Mouse (Mus musculus): ENCODE results near the gene Nr2e1. TPM values are rescaled to one million over a fixed set of nuclear protein-coding genes. Genes with fewer than 3 reads are reported as not detected.

The Nr2e1 gene
- polyA plus RNA-seq, 1 experiment from 2014 or later, result not detected

GRCm38 (mm10) chr10:42601556-42601955 is 18.1 kb upstream of the Nr2e1 start:
- H3K36me3 ChIP-seq, result no peaks in the 10 kb centered on the region
- H3K27me3 ChIP-seq (ENCODE audit: low read depth, poor library complexity, severe bottlenecking), result peaks cover 42% of the 10 kb centered on the region
- H3K27ac ChIP-seq, result no peak overlapping the region
- peaks cover 3% of the 10 kb centered on the region; the same call in 1 of the 2 replicates for H3K9me3 ChIP-seq (replicated peaks)
- DNase-seq (ENCODE audit: low spot score), result no peak
- WGBS, result 23% methylated on average over 10 of the region's 10 CpGs
- H3K4me3 ChIP-seq, result no peak overlapping the region
- no peaks in the 10 kb centered on the region for H3K4me1 ChIP-seq

- no peak for DNase-seq (ENCODE audit: low spot score)
- Histone ChIP-seq H3K36me3 (no peaks in the 10 kb centered on the region), H3K4me1 (no peaks in the 10 kb centered on the region), H3K4me3 (no peak overlapping the region), H3K27ac (no peak overlapping the region), H3K9me3 (replicated peaks) (no peaks in the 10 kb centered on the region), H3K27me3 (ENCODE audit: low read depth, poor library complexity, severe bottlenecking) (peaks cover 71% of the 10 kb centered on the region)
- 80% methylated on average over 8 of the region's 8 CpGs for WGBS
Measured at GRCm38 (mm10) chr10:42598615-42599014, 15.2 kb upstream of the Nr2e1 start.

- DNase-seq (ENCODE audit: low spot score), result no peak
Measured at GRCm38 (mm10) chr10:42593201-42593600, 9.8 kb upstream of the Nr2e1 start.

GRCm38 (mm10) chr10:42591993-42592686 is 8.7 kb upstream of the Nr2e1 start:
- H3K27me3 ChIP-seq (ENCODE audit: low read depth, poor library complexity, severe bottlenecking), result peaks cover 100% of the 10 kb centered on the region
- H3K27ac ChIP-seq, result no peak overlapping the region
- no peaks in the 10 kb centered on the region for H3K36me3 ChIP-seq
- WGBS, result under 1% methylated on average over 25 of the region's 25 CpGs
- H3K4me3 ChIP-seq, result peak overlapping the region; percentile 33
- DNase-seq (ENCODE audit: low spot score), result no peak
- peaks cover 14% of the 10 kb centered on the region for H3K4me1 ChIP-seq
- H3K9me3 ChIP-seq (replicated peaks), result no peaks in the 10 kb centered on the region

More at GRCm38 (mm10) chr10:42593201-42593600, 9.8 kb upstream of the Nr2e1 start:
- Histone ChIP-seq H3K36me3 (no peaks in the 10 kb centered on the region), H3K27ac (no peak overlapping the region), H3K4me1 (peaks cover 14% of the 10 kb centered on the region), H3K27me3 (ENCODE audit: low read depth, poor library complexity, severe bottlenecking) (peaks cover 97% of the 10 kb centered on the region), H3K9me3 (replicated peaks) (no peaks in the 10 kb centered on the region), H3K4me3 (no peak overlapping the region)
- WGBS, result 3% methylated on average over 7 of the region's 7 CpGs

- Histone ChIP-seq H3K27ac (no peak overlapping the region), H3K27me3 (ENCODE audit: low read depth, poor library complexity, severe bottlenecking) (peaks cover 100% of the 10 kb centered on the region), H3K9me3 (replicated peaks) (0 out of 2 replicates have a peak, but pooled peaks cover 2% of the 10 kb centered on the region), H3K4me1 (peaks cover 14% of the 10 kb centered on the region), H3K36me3 (no peaks in the 10 kb centered on the region), H3K4me3 (peak overlapping the region; percentile 33)
- DNase-seq (ENCODE audit: low spot score), result no peak
- WGBS, result under 1% methylated on average over 67 of the region's 67 CpGs
Measured at GRCm38 (mm10) chr10:42591185-42591992, 8.0 kb upstream of the Nr2e1 start.

GRCm38 (mm10) chr10:42590261-42591184 is 7.1 kb upstream of the Nr2e1 start:
- peaks cover 100% of the 10 kb centered on the region for H3K27me3 ChIP-seq (ENCODE audit: low read depth, poor library complexity, severe bottlenecking)
- H3K9me3 ChIP-seq (replicated peaks), result 0 out of 2 replicates have a peak, but pooled peaks cover 4% of the 10 kb centered on the region
- no peaks in the 10 kb centered on the region for H3K36me3 ChIP-seq
- H3K4me3 ChIP-seq, result peak overlapping the region; percentile 33; the same call in 1 of the 2 replicates
- H3K27ac ChIP-seq, result no peak overlapping the region
- WGBS, result 1% methylated on average over 19 of the region's 19 CpGs
- peaks cover 14% of the 10 kb centered on the region for H3K4me1 ChIP-seq
- DNase-seq (ENCODE audit: low spot score), result no peak

GRCm38 (mm10) chr10:42589505-42589904 is 6.1 kb upstream of the Nr2e1 start:
- DNase-seq (ENCODE audit: low spot score), result no peak
- 0 out of 2 replicates have a peak, but pooled peaks cover 4% of the 10 kb centered on the region for H3K9me3 ChIP-seq (replicated peaks)
- 3% methylated on average over 5 of the region's 5 CpGs for WGBS
- H3K36me3 ChIP-seq, result no peaks in the 10 kb centered on the region
- H3K27ac ChIP-seq, result no peak overlapping the region
- H3K4me3 ChIP-seq, result no peak overlapping the region
- peaks cover 100% of the 10 kb centered on the region for H3K27me3 ChIP-seq (ENCODE audit: low read depth, poor library complexity, severe bottlenecking)
- peaks cover 16% of the 10 kb centered on the region for H3K4me1 ChIP-seq

- 0 out of 2 replicates have a peak, but pooled peaks cover 4% of the 10 kb centered on the region for H3K9me3 ChIP-seq (replicated peaks)
- no peak for DNase-seq (ENCODE audit: low spot score)
- no peak overlapping the region for H3K27ac ChIP-seq
- peaks cover 29% of the 10 kb centered on the region for H3K4me1 ChIP-seq
- no peaks in the 10 kb centered on the region for H3K36me3 ChIP-seq
- H3K4me3 ChIP-seq, result no peak overlapping the region
- 7% methylated on average over 8 of the region's 8 CpGs for WGBS
- peaks cover 100% of the 10 kb centered on the region for H3K27me3 ChIP-seq (ENCODE audit: low read depth, poor library complexity, severe bottlenecking)
Measured at GRCm38 (mm10) chr10:42587961-42588750, 4.7 kb upstream of the Nr2e1 start.

GRCm38 (mm10) chr10:42585596-42586305 is 2.3 kb upstream of the Nr2e1 start:
- Histone ChIP-seq H3K36me3 (no peaks in the 10 kb centered on the region), H3K9me3 (replicated peaks) (0 out of 2 replicates have a peak, but pooled peaks cover 4% of the 10 kb centered on the region), H3K4me1 (peaks cover 31% of the 10 kb centered on the region), H3K27ac (no peak overlapping the region), H3K4me3 (no peak overlapping the region), H3K27me3 (ENCODE audit: low read depth, poor library complexity, severe bottlenecking) (peaks cover 100% of the 10 kb centered on the region)
- DNase-seq (ENCODE audit: low spot score), result no peak
- WGBS, result 2% methylated on average over 22 of the region's 22 CpGs

- Histone ChIP-seq H3K4me3 (no peak overlapping the region), H3K27ac (no peak overlapping the region), H3K9me3 (replicated peaks) (0 out of 2 replicates have a peak, but pooled peaks cover 4% of the 10 kb centered on the region), H3K4me1 (peaks cover 37% of the 10 kb centered on the region), H3K27me3 (ENCODE audit: low read depth, poor library complexity, severe bottlenecking) (peaks cover 100% of the 10 kb centered on the region), H3K36me3 (no peaks in the 10 kb centered on the region)
- WGBS, result 2% methylated on average over 8 of the region's 8 CpGs
- DNase-seq (ENCODE audit: low spot score), result no peak
Measured at GRCm38 (mm10) chr10:42585156-42585555, 1.7 kb upstream of the Nr2e1 start.

- H3K9me3 ChIP-seq (replicated peaks), result 0 out of 2 replicates have a peak, but pooled peaks cover 4% of the 10 kb centered on the region
- H3K4me1 ChIP-seq, result peaks cover 43% of the 10 kb centered on the region
- no peak for DNase-seq (ENCODE audit: low spot score)
- no peaks in the 10 kb centered on the region for H3K36me3 ChIP-seq
- under 1% methylated on average over 37 of the region's 37 CpGs for WGBS
- H3K4me3 ChIP-seq, result peak overlapping the region; percentile 28
- peaks cover 100% of the 10 kb centered on the region for H3K27me3 ChIP-seq (ENCODE audit: low read depth, poor library complexity, severe bottlenecking)
- H3K27ac ChIP-seq, result no peak overlapping the region
Measured at GRCm38 (mm10) chr10:42584436-42584983, 1.1 kb upstream of the Nr2e1 start.

Measured in limb, embryonic 10.5 days (tissue).